Mouse (Mus musculus): ENCODE data around the gene Nsf. TPM values are rescaled to one million over a fixed set of nuclear protein-coding genes. Genes with fewer than 3 reads are reported as not detected.

Gene Nsf
- polyA plus RNA-seq, 1 experiment from 2014 or later: 54.6 TPM

DNA sequence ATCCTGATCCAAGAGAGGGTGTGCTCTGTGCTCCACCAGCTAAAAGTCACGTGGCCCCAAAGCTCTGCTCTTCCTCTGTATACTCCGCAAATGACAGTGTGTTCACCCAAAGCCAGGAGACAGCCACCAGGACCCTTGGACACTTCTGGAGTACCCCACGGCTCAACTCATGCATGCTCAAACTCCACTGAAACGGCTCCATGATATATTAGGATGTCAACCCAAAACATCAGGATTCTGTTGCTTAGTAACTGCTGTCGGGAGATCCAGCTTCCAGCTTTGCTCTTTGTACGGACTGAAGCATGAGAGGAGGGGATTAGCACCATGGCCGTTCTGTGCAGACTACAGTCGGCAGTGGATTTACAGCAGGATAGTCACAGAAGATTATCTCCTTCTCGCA lies 99.6 kb downstream of the Nsf start:
- H3K9ac ChIP-seq: no peak overlapping the region
- no peaks in the 10 kb centered on the region for H3K27me3 ChIP-seq
- no peak overlapping the region for H3K4me3 ChIP-seq (replicated peaks)
- H3K4me1 ChIP-seq: 0 out of 2 replicates have a peak, but pooled peaks cover 3% of the 10 kb centered on the region
- no peak overlapping the region for H3K4me2 ChIP-seq
- 0 out of 2 replicates have a peak, but pooled peaks cover 6% of the 10 kb centered on the region for H3K36me3 ChIP-seq
- no peak overlapping the region for H3K27ac ChIP-seq
- 57% methylated on average over 9 of the region's 9 CpGs for WGBS
- ATAC-seq (replicated peaks; ENCODE audit: low FRiP score): no peak
- no peaks in the 10 kb centered on the region for H3K9me3 ChIP-seq (replicated peaks)

DNA sequence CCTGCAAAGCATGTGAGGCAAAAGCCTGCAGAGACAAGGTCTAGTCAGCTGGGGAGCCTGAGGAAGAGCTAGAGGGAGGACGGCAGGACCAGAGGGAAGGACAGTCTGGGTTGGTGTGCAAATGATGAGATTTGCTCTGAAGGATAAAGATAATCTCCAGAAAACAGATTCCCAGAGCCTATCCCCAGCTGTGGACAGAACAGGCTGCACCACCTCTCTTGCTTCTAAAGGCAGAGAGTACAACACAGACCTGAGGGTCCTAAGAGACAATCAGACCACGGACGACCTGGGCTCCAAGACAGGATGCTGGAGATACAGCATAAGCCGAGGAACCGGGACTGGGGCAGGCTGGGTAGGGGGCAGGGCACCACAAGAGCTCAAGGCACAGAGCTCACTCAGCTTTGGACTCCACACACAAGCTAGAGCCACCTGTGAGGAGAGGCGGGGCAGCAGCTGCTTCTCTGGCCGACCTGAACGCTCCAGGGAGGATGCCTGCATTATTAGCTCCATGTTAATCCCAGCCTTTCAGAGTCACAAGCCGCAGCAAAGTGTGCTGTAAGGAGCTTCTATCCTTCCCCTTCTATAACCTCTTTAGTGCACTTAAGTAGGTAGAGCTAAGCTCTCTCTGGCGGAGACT lies 100.5 kb downstream of the Nsf start:
- H3K27me3 ChIP-seq: no peaks in the 10 kb centered on the region
- no peak overlapping the region for H3K9ac ChIP-seq
- 0 out of 2 replicates have a peak, but pooled peaks cover 3% of the 10 kb centered on the region for H3K4me1 ChIP-seq
- H3K4me3 ChIP-seq (replicated peaks): no peak overlapping the region
- H3K36me3 ChIP-seq: 0 out of 2 replicates have a peak, but pooled peaks cover 6% of the 10 kb centered on the region
- 52% methylated on average over 10 of the region's 10 CpGs for WGBS
- no peak overlapping the region for H3K27ac ChIP-seq
- no peaks in the 10 kb centered on the region for H3K9me3 ChIP-seq (replicated peaks)
- H3K4me2 ChIP-seq: no peak overlapping the region
- ATAC-seq (replicated peaks; ENCODE audit: low FRiP score): no peak

DNA sequence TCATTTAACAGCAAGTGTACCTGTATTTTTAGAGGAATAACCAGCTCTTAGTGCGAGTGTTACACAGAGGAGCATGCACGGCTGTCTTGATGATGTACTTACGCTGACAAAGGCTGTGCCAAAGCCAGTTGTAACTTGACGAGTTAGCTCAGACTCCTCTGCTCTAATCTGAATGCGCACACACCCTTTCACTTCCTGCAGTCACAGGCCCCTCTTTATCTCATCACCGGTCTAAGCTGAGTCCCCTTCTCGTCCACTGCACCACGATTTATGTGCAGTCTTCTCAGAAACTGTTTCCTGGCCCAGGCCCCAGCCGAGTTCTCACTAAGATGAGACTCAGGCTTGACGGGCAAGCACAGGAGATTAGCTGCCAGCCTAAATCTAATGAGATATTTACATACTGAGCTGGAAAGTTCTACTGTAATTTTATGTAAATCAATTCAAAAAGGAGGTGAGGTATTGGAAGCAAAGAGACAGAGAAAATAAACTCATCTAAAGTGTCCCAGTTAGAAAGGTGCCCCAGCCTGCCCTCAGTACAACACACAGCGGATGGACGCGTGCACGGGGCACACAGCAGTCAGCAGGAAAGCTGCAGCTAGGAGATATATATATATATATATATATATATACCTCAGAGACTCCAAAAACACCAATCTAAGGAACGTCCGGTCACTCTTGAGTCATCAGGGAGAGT lies 101.1 kb downstream of the Nsf start:
- H3K27me3 ChIP-seq: no peaks in the 10 kb centered on the region
- H3K4me1 ChIP-seq: 0 out of 2 replicates have a peak, but pooled peaks cover 3% of the 10 kb centered on the region
- no peak for ATAC-seq (replicated peaks; ENCODE audit: low FRiP score)
- no peak overlapping the region for H3K4me2 ChIP-seq
- no peaks in the 10 kb centered on the region for H3K9me3 ChIP-seq (replicated peaks)
- H3K4me3 ChIP-seq (replicated peaks): no peak overlapping the region
- H3K27ac ChIP-seq: no peak overlapping the region
- WGBS: 52% methylated on average over 16 of the region's 16 CpGs
- 0 out of 2 replicates have a peak, but pooled peaks cover 7% of the 10 kb centered on the region for H3K36me3 ChIP-seq
- no peak overlapping the region for H3K9ac ChIP-seq

DNA sequence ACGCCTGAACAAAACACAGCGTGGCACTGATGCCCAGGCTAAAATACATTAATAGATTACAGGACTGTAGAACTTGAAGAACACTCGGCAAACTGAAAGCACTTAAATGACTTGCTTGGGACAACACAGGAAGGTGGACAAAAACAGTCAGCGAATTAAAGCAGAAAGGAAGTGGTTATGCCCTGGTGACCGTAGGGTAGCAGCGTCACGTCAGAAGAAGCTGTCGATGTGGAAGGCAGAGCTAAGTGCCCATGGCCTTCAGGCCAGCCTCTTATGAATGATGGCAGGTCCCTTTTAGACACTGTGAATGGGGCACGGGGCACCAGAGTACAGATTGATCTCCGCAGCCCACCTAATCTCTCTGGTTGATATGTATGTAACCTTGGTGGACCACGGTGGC lies 105.6 kb downstream of the Nsf start:
- H3K36me3 ChIP-seq: 0 out of 2 replicates have a peak, but pooled peaks cover 4% of the 10 kb centered on the region
- H3K27ac ChIP-seq: no peak overlapping the region
- 85% methylated on average over 11 of the region's 11 CpGs for WGBS
- H3K4me1 ChIP-seq: no peaks in the 10 kb centered on the region
- no peak overlapping the region for H3K4me2 ChIP-seq
- H3K9me3 ChIP-seq (replicated peaks): no peaks in the 10 kb centered on the region
- H3K27me3 ChIP-seq: no peaks in the 10 kb centered on the region
- no peak overlapping the region for H3K9ac ChIP-seq
- H3K4me3 ChIP-seq (replicated peaks): no peak overlapping the region
- no peak for ATAC-seq (replicated peaks; ENCODE audit: low FRiP score)

DNA sequence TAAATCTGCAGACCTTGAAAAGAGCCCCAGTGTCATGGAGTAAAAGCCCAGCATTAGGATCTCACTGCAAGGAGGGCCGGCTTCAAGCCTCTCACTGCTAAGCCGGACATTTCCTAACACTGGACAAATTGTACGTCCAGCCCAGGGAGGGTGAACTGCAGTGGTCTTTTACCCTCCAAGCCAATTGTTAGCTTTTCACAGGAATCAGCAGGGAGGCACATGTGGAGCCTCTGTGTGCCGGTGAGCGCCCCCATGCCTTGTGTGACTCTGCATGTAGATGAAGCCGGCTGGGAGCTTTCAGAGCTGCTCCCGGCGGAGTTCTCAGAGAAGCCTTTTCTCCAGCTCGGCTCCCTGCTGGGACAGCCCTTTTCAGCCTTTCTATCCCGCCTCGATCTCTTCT lies 113.0 kb downstream of the Nsf start:
- no peaks in the 10 kb centered on the region for H3K36me3 ChIP-seq
- H3K4me3 ChIP-seq (replicated peaks): no peak overlapping the region
- H3K4me1 ChIP-seq: peaks cover 14% of the 10 kb centered on the region
- no peak overlapping the region for H3K9ac ChIP-seq
- ATAC-seq (replicated peaks; ENCODE audit: low FRiP score): no peak
- no peak overlapping the region for H3K27ac ChIP-seq
- 6% methylated on average over 11 of the region's 11 CpGs for WGBS
- H3K9me3 ChIP-seq (replicated peaks): no peaks in the 10 kb centered on the region
- H3K4me2 ChIP-seq: peak overlapping the region; percentile 21; the same call in 1 of the 2 replicates
- no peaks in the 10 kb centered on the region for H3K27me3 ChIP-seq

DNA sequence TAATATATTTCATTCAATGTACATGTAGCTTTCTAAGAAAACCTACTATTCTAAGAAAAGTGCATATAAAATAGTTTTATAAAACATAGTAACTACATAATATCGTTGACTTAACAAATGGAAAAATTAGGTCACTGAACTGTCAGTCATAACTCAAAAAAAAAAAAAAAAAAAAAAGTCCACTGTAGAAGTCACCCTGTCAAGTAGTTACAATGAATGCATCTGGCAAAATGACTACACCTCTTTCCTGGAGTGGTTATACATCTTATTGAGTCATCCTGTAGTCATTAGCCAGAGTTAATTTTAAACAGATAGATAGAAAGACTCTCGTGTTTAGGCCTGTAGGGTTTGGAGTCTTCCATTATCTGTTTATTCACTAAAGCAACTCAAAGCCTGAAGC lies 114.9 kb downstream of the Nsf start:
- no peak for ATAC-seq (replicated peaks; ENCODE audit: low FRiP score)
- H3K4me1 ChIP-seq: peaks cover 14% of the 10 kb centered on the region
- H3K9me3 ChIP-seq (replicated peaks): no peaks in the 10 kb centered on the region
- H3K27me3 ChIP-seq: no peaks in the 10 kb centered on the region
- H3K9ac ChIP-seq: no peak overlapping the region
- H3K36me3 ChIP-seq: no peaks in the 10 kb centered on the region
- no peak overlapping the region for H3K4me2 ChIP-seq
- WGBS: 73% methylated on average over 2 of the region's 2 CpGs
- no peak overlapping the region for H3K27ac ChIP-seq
- H3K4me3 ChIP-seq (replicated peaks): no peak overlapping the region

DNA sequence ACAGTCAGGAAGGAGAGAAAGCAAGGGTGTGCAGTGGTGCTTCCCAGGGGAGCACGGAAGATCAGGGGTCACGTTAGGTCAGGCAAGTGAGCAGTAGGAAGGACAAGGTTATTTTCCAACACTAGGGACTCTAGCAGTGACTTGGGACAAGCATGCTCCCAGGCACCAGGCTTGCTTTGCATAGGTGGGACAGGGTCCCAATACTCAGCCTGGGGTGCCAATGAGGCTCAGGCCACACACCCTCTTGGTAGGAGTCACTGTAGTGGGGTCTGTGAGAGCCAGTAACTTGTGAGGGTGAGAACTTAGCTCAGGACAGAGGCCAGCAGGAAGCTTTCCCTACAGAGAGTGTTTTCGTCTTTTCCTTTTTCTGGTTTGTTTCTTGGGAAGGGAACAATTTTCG lies 121.5 kb downstream of the Nsf start:
- H3K36me3 ChIP-seq: peaks cover 7% of the 10 kb centered on the region
- no peak overlapping the region for H3K4me2 ChIP-seq
- no peak overlapping the region for H3K4me3 ChIP-seq (replicated peaks)
- no peak overlapping the region for H3K27ac ChIP-seq
- no peaks in the 10 kb centered on the region for H3K4me1 ChIP-seq
- no peaks in the 10 kb centered on the region for H3K27me3 ChIP-seq
- ATAC-seq (replicated peaks; ENCODE audit: low FRiP score): no peak
- no peak overlapping the region for H3K9ac ChIP-seq
- H3K9me3 ChIP-seq (replicated peaks): no peaks in the 10 kb centered on the region
- 88% methylated on average over 4 of the region's 4 CpGs for WGBS

DNA sequence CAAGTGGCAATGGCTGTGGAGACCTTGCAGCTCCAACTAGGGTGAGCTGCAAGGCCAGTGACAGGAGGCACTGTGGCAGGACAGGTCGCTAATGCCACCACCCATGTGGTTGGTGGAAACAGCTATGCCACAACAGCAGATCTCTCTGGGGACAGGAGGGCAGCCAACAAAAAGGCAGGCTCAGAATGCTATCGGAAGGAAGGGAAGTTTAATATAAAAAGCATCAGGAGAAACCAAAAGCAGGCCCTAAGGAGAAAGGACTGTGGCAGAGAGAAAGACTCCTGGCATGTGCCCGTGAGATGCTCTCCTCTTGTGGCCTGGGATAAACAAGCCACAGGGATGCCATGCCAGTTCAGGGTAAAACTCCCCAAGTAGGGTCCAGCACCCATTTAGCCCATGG lies 122.1 kb downstream of the Nsf start:
- Histone ChIP-seq H3K4me2 (no peak overlapping the region), H3K27me3 (no peaks in the 10 kb centered on the region), H3K27ac (no peak overlapping the region), H3K9ac (no peak overlapping the region), H3K9me3 (replicated peaks) (no peaks in the 10 kb centered on the region), H3K36me3 (peaks cover 13% of the 10 kb centered on the region), H3K4me3 (replicated peaks) (no peak overlapping the region), H3K4me1 (no peaks in the 10 kb centered on the region)
- WGBS: 82% methylated on average over 3 of the region's 3 CpGs
- ATAC-seq (replicated peaks; ENCODE audit: low FRiP score): no peak

DNA sequence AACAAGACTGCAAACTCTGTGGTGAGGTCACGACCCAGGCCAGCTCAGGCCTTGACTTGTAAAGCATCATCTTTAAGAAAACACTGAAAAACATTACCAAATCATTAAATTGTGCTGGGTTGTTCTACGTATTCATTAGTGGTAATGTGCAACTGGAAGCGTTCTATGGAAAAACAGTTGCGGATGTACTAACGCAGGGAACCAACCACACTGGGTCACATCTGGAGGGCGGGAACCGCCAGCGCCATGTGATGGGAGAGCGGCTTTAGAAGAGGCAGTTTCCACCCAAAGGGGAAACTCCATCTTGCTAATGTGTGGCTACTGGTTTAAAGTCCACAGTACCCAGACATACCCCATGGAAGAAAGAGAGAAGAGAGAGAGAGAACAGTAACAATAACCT lies 123.4 kb downstream of the Nsf start:
- Histone ChIP-seq H3K27ac (no peak overlapping the region), H3K4me3 (replicated peaks) (no peak overlapping the region), H3K4me1 (no peaks in the 10 kb centered on the region), H3K9ac (no peak overlapping the region), H3K36me3 (peaks cover 20% of the 10 kb centered on the region), H3K9me3 (replicated peaks) (no peaks in the 10 kb centered on the region), H3K4me2 (no peak overlapping the region), H3K27me3 (no peaks in the 10 kb centered on the region)
- no peak for ATAC-seq (replicated peaks; ENCODE audit: low FRiP score)
- WGBS: 90% methylated on average over 9 of the region's 9 CpGs

DNA sequence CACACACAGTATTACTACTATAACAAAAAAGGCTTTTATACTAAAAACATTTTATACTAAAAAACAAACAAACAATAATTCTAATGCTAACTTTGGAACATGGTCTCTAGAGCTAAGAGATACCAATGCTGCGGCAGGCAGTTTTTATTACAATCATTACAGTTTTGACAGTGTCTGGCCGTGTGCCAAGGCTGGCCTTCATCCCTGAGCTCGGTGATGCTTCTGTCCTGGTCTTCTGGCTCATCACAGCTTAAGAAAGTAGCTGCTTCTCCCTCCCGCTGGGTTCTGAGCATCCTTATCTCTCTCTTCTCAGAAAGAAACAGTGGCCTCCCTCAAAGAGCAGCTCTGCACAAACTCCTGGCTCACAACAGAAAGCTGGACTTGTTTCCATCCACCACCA lies 123.9 kb downstream of the Nsf start:
- H3K27ac ChIP-seq: no peak overlapping the region
- no peak overlapping the region for H3K4me2 ChIP-seq
- H3K27me3 ChIP-seq: no peaks in the 10 kb centered on the region
- H3K4me3 ChIP-seq (replicated peaks): no peak overlapping the region
- 77% methylated on average over 4 of the region's 4 CpGs for WGBS
- H3K9me3 ChIP-seq (replicated peaks): no peaks in the 10 kb centered on the region
- no peak overlapping the region for H3K9ac ChIP-seq
- ATAC-seq (replicated peaks; ENCODE audit: low FRiP score): no peak
- H3K4me1 ChIP-seq: no peaks in the 10 kb centered on the region
- peaks cover 24% of the 10 kb centered on the region for H3K36me3 ChIP-seq

DNA sequence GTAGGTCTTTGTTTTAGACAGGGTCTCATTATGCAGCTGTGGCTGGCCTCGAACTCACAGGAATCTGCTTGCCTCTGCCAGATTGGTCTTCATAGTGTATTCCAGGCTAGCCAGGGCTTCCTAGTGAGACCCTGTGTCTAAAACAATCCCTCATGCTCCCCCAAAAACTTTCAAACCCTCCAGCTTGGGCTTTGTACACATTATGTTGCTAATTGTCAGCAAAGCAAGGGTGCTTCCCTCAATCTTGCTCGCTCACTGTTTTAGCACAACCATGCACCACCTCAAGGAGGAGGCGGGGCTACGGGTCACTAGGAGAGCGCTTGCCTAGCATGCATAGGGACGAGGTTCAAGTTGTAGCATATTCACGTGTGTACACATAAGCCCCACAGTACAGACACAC lies 125.0 kb downstream of the Nsf start:
- ATAC-seq (replicated peaks; ENCODE audit: low FRiP score): no peak
- H3K4me3 ChIP-seq (replicated peaks): no peak overlapping the region
- WGBS: 74% methylated on average over 7 of the region's 7 CpGs
- peaks cover 26% of the 10 kb centered on the region for H3K36me3 ChIP-seq
- H3K4me1 ChIP-seq: no peaks in the 10 kb centered on the region
- no peak overlapping the region for H3K4me2 ChIP-seq
- H3K9ac ChIP-seq: no peak overlapping the region
- no peaks in the 10 kb centered on the region for H3K9me3 ChIP-seq (replicated peaks)
- H3K27me3 ChIP-seq: no peaks in the 10 kb centered on the region
- no peak overlapping the region for H3K27ac ChIP-seq

DNA sequence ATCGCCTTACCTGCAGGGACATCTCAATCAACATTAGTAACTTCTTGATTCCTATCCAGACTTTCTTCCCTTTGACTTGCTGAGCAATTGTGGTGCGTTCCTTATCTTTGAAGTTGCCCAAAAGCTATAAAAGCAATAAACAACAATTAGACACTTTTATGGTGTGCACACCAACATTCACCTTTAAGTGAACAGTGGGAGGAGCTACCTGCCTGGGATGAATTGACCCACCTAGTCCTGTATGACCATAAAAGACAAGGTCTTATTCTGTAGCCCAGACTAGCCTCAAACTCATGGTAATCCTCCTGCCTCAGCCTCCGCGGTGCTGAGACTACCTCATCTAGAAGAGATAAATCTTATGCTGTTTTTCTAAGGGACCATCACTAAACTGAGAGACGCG lies 126.7 kb downstream of the Nsf start:
- Histone ChIP-seq H3K9ac (no peak overlapping the region), H3K27ac (no peak overlapping the region), H3K27me3 (no peaks in the 10 kb centered on the region), H3K36me3 (peaks cover 42% of the 10 kb centered on the region), H3K9me3 (replicated peaks) (no peaks in the 10 kb centered on the region), H3K4me3 (replicated peaks) (no peak overlapping the region), H3K4me1 (no peaks in the 10 kb centered on the region), H3K4me2 (no peak overlapping the region)
- ATAC-seq (replicated peaks; ENCODE audit: low FRiP score): no peak
- WGBS: 88% methylated on average over 6 of the region's 6 CpGs
